Mouse (Mus musculus): Measurements from ENCODE around the gene Smtnl2.
"Not testable (repeated sequence)": the region's sequence is repeated elsewhere in the genome, so short reads cannot be mapped to it uniquely, and the experiment has no call there.

Gene Smtnl2

DNA sequence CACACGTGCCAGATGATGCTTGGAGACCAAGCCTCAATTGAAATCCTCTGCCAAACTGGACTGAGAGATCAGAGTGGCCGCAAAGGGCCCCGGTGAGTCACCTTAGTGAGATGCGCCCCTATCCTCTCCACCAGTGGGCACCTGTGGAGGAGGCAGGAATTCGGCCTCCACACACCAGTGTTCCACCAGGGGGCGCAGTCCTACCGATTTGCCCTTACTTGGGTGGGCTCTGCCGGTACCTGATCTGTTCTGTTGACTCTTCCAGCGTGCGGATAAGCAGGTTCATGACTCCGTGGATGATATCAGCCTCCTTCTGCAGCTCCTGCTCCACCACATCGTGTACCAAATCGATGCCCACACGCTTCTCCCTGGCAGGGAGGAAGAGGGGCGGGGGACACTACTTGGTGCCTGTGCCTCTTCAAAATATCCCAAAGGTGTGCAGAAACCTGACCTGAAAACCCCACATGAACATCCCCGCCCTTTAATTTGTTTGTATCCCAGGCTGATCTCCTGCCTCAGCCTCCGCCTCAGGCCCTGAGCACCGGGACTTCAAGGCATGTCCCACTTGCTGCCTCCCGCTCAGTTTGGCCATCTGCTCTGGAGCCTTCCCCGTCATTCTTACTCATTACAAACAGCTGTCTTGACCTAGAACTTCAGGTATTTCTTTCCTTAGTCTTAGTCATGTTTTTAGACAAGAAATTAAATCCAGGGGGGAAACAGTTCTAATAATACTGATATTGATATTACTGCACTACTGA lies 56.4 kb downstream of the Smtnl2 start:
- no peak for DNase-seq (ENCODE audit: low spot score)

DNA sequence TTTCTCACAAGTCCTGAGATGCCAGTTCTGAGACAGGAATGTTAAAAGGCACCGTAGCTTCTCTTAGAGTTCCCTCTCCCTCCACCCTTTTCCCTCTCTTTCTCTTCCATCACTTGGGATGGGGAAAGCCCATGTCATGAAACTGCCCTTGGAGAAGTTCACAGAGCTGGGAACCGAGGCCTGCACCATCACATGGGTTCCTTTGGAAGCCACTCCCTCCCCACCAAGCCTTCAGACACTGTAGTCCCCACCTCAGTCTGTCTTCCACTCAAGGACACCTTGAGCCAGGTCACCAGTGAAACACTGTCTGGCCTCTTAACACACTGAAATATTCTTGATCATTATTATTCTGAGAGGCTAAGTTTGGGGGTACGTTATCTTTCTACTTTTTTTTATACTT lies 58.3 kb downstream of the Smtnl2 start:
- no peak for DNase-seq (ENCODE audit: low spot score)

DNA sequence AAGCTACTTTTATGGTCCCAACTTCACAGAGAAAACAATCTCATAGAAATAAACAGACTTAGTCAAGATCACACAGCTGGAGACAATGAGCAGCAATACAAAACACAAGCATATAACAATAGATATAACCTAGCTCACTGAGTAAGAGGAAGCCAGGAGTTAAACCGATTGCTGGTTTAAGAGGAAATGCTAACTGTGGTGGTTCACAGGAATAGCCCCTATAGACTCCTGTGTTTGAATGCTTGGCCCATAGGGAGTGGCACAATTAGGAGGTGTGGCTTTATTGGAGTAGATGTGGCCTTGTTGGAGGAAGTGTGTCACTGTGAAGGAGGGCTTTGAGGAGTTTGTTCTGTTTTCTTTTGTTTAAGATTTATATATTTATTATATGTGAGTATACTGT lies 59.2 kb downstream of the Smtnl2 start:
- no peak for DNase-seq (ENCODE audit: low spot score)

- DNase-seq (ENCODE audit: low spot score), result no peak
Measured at GRCm38 (mm10) chr11:72349652-72350051, 61.9 kb downstream of the Smtnl2 start.

- DNase-seq (ENCODE audit: low spot score), result no peak
Measured at GRCm38 (mm10) chr11:72349016-72349415, 62.5 kb downstream of the Smtnl2 start.

GRCm38 (mm10) chr11:72348563-72348962 lies 63.0 kb downstream of the Smtnl2 start:
- DNase-seq (ENCODE audit: low spot score), result no peak

DNA sequence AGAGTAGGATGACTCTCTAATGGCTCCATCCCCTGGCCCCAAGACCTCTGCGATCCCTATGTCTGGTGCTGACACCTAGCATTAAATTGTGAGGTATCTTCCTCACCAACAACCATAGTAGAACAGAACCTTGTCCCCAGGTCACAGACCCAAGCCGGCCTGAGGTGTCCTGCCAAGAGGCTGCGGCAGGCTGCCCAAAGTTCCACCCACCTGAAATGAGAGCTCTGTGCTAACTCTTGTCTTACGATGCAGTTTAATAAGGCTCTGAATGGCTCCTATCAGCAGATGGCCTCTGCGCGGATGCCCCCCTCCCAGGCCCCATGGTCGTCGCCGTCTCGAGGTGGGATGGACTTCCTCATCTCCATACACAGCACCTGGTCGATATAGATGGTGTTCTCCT lies 67.0 kb downstream of the Smtnl2 start:
- no peak for DNase-seq (ENCODE audit: low spot score)

DNA sequence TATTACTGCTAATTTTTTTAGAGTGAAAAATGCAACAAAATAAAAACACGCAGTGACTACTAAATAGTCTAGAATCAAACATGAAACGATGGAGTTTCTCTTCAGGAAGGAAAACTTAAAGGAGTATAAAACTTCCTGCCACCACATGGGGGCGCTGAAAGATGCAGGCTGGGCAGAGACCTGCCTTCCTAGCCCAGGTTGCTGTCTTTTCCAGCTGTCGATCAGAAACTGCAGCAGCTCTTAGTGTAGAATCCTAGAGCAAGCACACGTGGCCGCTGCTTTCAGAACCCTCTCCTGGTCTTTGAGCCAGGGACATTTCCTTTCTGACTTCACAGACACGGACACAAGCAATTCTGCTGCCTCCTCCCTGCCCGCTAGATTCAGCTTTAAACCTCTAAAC lies 67.6 kb downstream of the Smtnl2 start:
- DNase-seq (ENCODE audit: low spot score), result no peak

GRCm38 (mm10) chr11:72343238-72343625 lies 68.3 kb downstream of the Smtnl2 start:
- not testable (repeated sequence) for DNase-seq (ENCODE audit: low spot score)

- peak; percentile 50 for DNase-seq (ENCODE audit: low spot score)
Measured at GRCm38 (mm10) chr11:72342549-72343237, 68.8 kb downstream of the Smtnl2 start.

- DNase-seq (ENCODE audit: low spot score), result no peak
Measured at GRCm38 (mm10) chr11:72339716-72340115, 71.8 kb downstream of the Smtnl2 start.
